Mouse (Mus musculus) ES-Bruce4 (cell line): ENCODE results near the gene Ntn5. TPM values are rescaled to one million over a fixed set of nuclear protein-coding genes. Genes with fewer than 3 reads are reported as not detected.
"Not testable (repeated sequence)": the region's sequence is repeated elsewhere in the genome, so short reads cannot be mapped to it uniquely, and the experiment has no call there.

ENCODE experiments used
- H3K27ac ChIP-seq: 2 replicates; pipeline ENCODE4 v1.5.1; 2012; ENCODE audit warnings: low read length, inconsistent platforms; ENCODE audit not compliant: insufficient read depth
- H3K27me3 ChIP-seq: 2 replicates; pipeline ENCODE4 v1.6.1; 2012; ENCODE audit warnings: mild to moderate bottlenecking, low read length, inconsistent platforms; ENCODE audit not compliant: control insufficient read depth, poor library complexity, insufficient read depth, severe bottlenecking
- H3K36me3 ChIP-seq: 2 replicates; pipeline ENCODE4 v1.6.1; 2012; ENCODE audit warnings: inconsistent platforms, mild to moderate bottlenecking, low read length, moderate library complexity; ENCODE audit not compliant: control insufficient read depth, poor library complexity, insufficient read depth, severe bottlenecking
- H3K4me1 ChIP-seq: one replicate; pipeline ENCODE4 v1.8.1; 2011; ENCODE audit warnings: low read length; ENCODE audit not compliant: control insufficient read depth, insufficient read depth
- H3K4me3 ChIP-seq: 2 replicates; pipeline ENCODE4 v1.5.1; 2011; ENCODE audit warnings: low read depth, mild to moderate bottlenecking, low read length
- H3K9ac ChIP-seq: 2 replicates; pipeline ENCODE4 v1.6.1; 2012; ENCODE audit warnings: low read depth, mild to moderate bottlenecking, inconsistent platforms; ENCODE audit not compliant: poor library complexity, severe bottlenecking
- H3K9me3 ChIP-seq: replicated peaks from 2 replicates; pipeline ENCODE4 v1.6.1; 2012; ENCODE audit warnings: mild to moderate bottlenecking, low read length, inconsistent platforms; ENCODE audit not compliant: control insufficient read depth, poor library complexity, insufficient read depth, severe bottlenecking
- CTCF ChIP-seq: IDR thresholded peaks from one replicate; pipeline ENCODE4 v1.8.1; 2011; ENCODE audit warnings: low read depth, low read length
- EP300 ChIP-seq: IDR thresholded peaks from 2 replicates; pipeline ENCODE4 v1.6.1; 2011; ENCODE audit warnings: low read depth, low read length; ENCODE audit not compliant: insufficient read depth
- POLR2A ChIP-seq: IDR thresholded peaks from one replicate; pipeline ENCODE4 v1.8.1; 2011; ENCODE audit warnings: low read length; ENCODE audit not compliant: insufficient read depth
- polyA plus RNA-seq: library from polyadenylated mRNA; stranded (reverse); fragments of >200 nt; gene quantifications from 2 replicates; pipeline ENCODE4 v1.2.4, GENCODE M21; 2011; ENCODE audit warnings: low read depth; ENCODE audit not compliant: missing spikeins, insufficient read depth, insufficient read length

Ntn5 gene
- polyA plus RNA-seq, 1 experiment: 0.51 TPM

GRCm38 (mm10) chr7:45654424-45655047 lies 29.3 kb upstream of the Ntn5 start:
- Histone ChIP-seq H3K27ac (peak overlapping the region; percentile 64; the same call in 1 of the 2 replicates), H3K36me3 (no peaks in the 10 kb centered on the region), H3K9me3 (0 out of 2 replicates have a peak, but pooled peaks cover 3% of the 10 kb centered on the region), H3K9ac (peak overlapping the region; percentile 29), H3K27me3 (no peaks in the 10 kb centered on the region), H3K4me3 (peak overlapping the region; percentile 38), H3K4me1 (peaks cover 3% of the 10 kb centered on the region)
- TF ChIP-seq EP300 (no peak), CTCF (no peak), POLR2A (no peak)

- Histone ChIP-seq H3K4me3 (no peak overlapping the region), H3K27me3 (no peaks in the 10 kb centered on the region), H3K9ac (no peak overlapping the region), H3K36me3 (no peaks in the 10 kb centered on the region), H3K9me3 (0 out of 2 replicates have a peak, but pooled peaks cover 3% of the 10 kb centered on the region), H3K27ac (no peak overlapping the region), H3K4me1 (peaks cover 3% of the 10 kb centered on the region)
- no peak for TF ChIP-seq CTCF
- TF ChIP-seq EP300: no peak
Measured at GRCm38 (mm10) chr7:45660746-45661478, 22.9 kb upstream of the Ntn5 start.

GRCm38 (mm10) chr7:45661702-45662101 lies 22.1 kb upstream of the Ntn5 start:
- not testable (repeated sequence) for H3K9ac ChIP-seq, H3K27me3 ChIP-seq, H3K27ac ChIP-seq, H3K36me3 ChIP-seq, H3K4me1 ChIP-seq, H3K9me3 ChIP-seq, H3K4me3 ChIP-seq

- TF ChIP-seq EP300 (no peak), POLR2A (no peak), CTCF (no peak)
- Histone ChIP-seq H3K4me1 (peaks cover 2% of the 10 kb centered on the region), H3K27ac (no peak overlapping the region), H3K9me3 (no peaks in the 10 kb centered on the region), H3K27me3 (no peaks in the 10 kb centered on the region), H3K9ac (no peak overlapping the region), H3K4me3 (no peak overlapping the region), H3K36me3 (no peaks in the 10 kb centered on the region)
Measured at GRCm38 (mm10) chr7:45665303-45666138, 18.3 kb upstream of the Ntn5 start.

GRCm38 (mm10) chr7:45666161-45666560 lies 17.7 kb upstream of the Ntn5 start, which contains the start of gene Fut2:
TSS of gene Fut2 (minus strand) at chr7:45666394.
- TF ChIP-seq POLR2A (no peak), CTCF (no peak), EP300 (no peak)
- no peaks in the 10 kb centered on the region for H3K27me3 ChIP-seq
- no peak within 1 kb of the TSS for H3K27ac ChIP-seq
- H3K4me1 ChIP-seq: peaks cover 2% of the 10 kb centered on the region
- no peaks in the 10 kb centered on the region for H3K36me3 ChIP-seq
- no peak within 1 kb of the TSS for H3K9ac ChIP-seq
- H3K4me3 ChIP-seq: no peak within 1 kb of the TSS
- H3K9me3 ChIP-seq: no peaks in the 10 kb centered on the region

GRCm38 (mm10) chr7:45667761-45668160 lies 16.1 kb upstream of the Ntn5 start:
- Histone ChIP-seq H3K4me1 (peaks cover 2% of the 10 kb centered on the region), H3K36me3 (no peaks in the 10 kb centered on the region), H3K27me3 (no peaks in the 10 kb centered on the region), H3K9me3 (no peaks in the 10 kb centered on the region), H3K4me3 (no peak overlapping the region), H3K27ac (no peak overlapping the region), H3K9ac (no peak overlapping the region)
- no peak for TF ChIP-seq EP300
- no peak for TF ChIP-seq POLR2A
- no peak for TF ChIP-seq CTCF
